Mouse (Mus musculus) hindbrain, embryonic 10.5 days (tissue): ENCODE measurements around the gene Scaf1. TPM values are rescaled to one million over a fixed set of nuclear protein-coding genes. Genes with fewer than 3 reads are reported as not detected.

ENCODE experiments used
- DNase-seq: peaks from one replicate; pipeline ENCODE4 v3.0.0-alpha.2; 2017; ENCODE audit warnings: low spot score
- H3K27ac ChIP-seq: fragments of 300-500 bp; sonication (generic); 2 replicates; pipeline ENCODE4 v1.5.1; 2016; ENCODE audit warnings: mild to moderate bottlenecking, moderate library complexity
- H3K27me3 ChIP-seq: fragments of 300-500 bp; sonication (generic); 2 replicates; pipeline ENCODE4 v1.6.1; 2016; ENCODE audit warnings: mild to moderate bottlenecking; ENCODE audit not compliant: poor library complexity, insufficient read depth, severe bottlenecking
- H3K36me3 ChIP-seq: fragments of 300-500 bp; sonication (generic); 2 replicates; pipeline ENCODE4 v1.6.1; 2016; ENCODE audit warnings: mild to moderate bottlenecking, moderate library complexity
- H3K4me1 ChIP-seq: fragments of 300-500 bp; sonication (generic); replicated peaks from 2 replicates; pipeline ENCODE4 v1.6.1; 2016; ENCODE audit warnings: mild to moderate bottlenecking
- H3K4me3 ChIP-seq: fragments of 300-500 bp; sonication (generic); 2 replicates; pipeline ENCODE4 v1.5.1; 2016; ENCODE audit warnings: mild to moderate bottlenecking, moderate library complexity
- H3K9me3 ChIP-seq: fragments of 300-500 bp; sonication (generic); 2 replicates; pipeline ENCODE4 v1.6.1; 2016; ENCODE audit warnings: mild to moderate bottlenecking, moderate library complexity
- WGBS: fragments of 180-500 bp; shearing (Covaris S2); methylation state at CpG from one replicate; pipeline ENCODE4 v1.1.7; 2016; 5-methylcytosine and 5-hydroxymethylcytosine counted together
- polyA plus RNA-seq: library from polyadenylated mRNA; unstranded; fragments of >200 nt; fragmentation: Nextera tagmentation; extraction: Ambion mirVana; gene quantifications from 2 replicates; pipeline ENCODE4 v1.2.1, GENCODE M21; 2016

Gene Scaf1
- polyA plus RNA-seq, 1 experiment from 2014 or later = 49.9 TPM

GRCm38 (mm10) chr7:45019031-45019571 is 2.9 kb upstream of the Scaf1 start:
- no peaks in the 10 kb centered on the region for H3K9me3 ChIP-seq
- peak overlapping the region; percentile 42; the same call in 1 of the 2 replicates for H3K27ac ChIP-seq
- DNase-seq = no peak
- H3K27me3 ChIP-seq = peaks cover 12% of the 10 kb centered on the region; the same call in 1 of the 2 replicates
- WGBS = 41% methylated on average over 8 of the region's 8 CpGs
- H3K36me3 ChIP-seq = peaks cover under 1% of the 10 kb centered on the region; the same call in 1 of the 2 replicates
- peaks cover 50% of the 10 kb centered on the region for H3K4me1 ChIP-seq
- H3K4me3 ChIP-seq = peak overlapping the region; percentile 14

GRCm38 (mm10) chr7:45017242-45018061 is 1.3 kb upstream of the Scaf1 start, which contains the start of gene Rras:
Gene Rras (plus strand): TSS chr7:45017961.
- peak within 1 kb of the TSS; percentile 91 for H3K27ac ChIP-seq
- peak; percentile 90 for DNase-seq
- H3K9me3 ChIP-seq = no peaks in the 10 kb centered on the region
- peaks cover 12% of the 10 kb centered on the region; the same call in 1 of the 2 replicates for H3K27me3 ChIP-seq
- H3K4me3 ChIP-seq = peak within 1 kb of the TSS; percentile 68
- peaks cover 17% of the 10 kb centered on the region for H3K36me3 ChIP-seq
- peaks cover 60% of the 10 kb centered on the region for H3K4me1 ChIP-seq
- under 1% methylated on average over 36 of the region's 36 CpGs for WGBS

- Histone ChIP-seq H3K4me1 (peaks cover 60% of the 10 kb centered on the region), H3K27me3 (peaks cover 12% of the 10 kb centered on the region; the same call in 1 of the 2 replicates), H3K9me3 (no peaks in the 10 kb centered on the region), H3K27ac (peak overlapping the region; percentile 91), H3K4me3 (peak overlapping the region; percentile 68), H3K36me3 (peaks cover 24% of the 10 kb centered on the region)
- no peak for DNase-seq
- WGBS = 5% methylated on average over 4 of the region's 4 CpGs
Measured at GRCm38 (mm10) chr7:45016761-45017160, 598 bp upstream of the Scaf1 start.

- H3K27ac ChIP-seq = peak overlapping the region; percentile 91
- peaks cover 37% of the 10 kb centered on the region for H3K36me3 ChIP-seq
- DNase-seq = no peak
- peaks cover 12% of the 10 kb centered on the region; the same call in 1 of the 2 replicates for H3K27me3 ChIP-seq
- peaks cover 53% of the 10 kb centered on the region for H3K4me1 ChIP-seq
- H3K9me3 ChIP-seq = no peaks in the 10 kb centered on the region
- H3K4me3 ChIP-seq = peak overlapping the region; percentile 68
- 3% methylated on average over 20 of the region's 20 CpGs for WGBS
Measured at GRCm38 (mm10) chr7:45015344-45015956, 713 bp downstream of the Scaf1 start.

GRCm38 (mm10) chr7:45014096-45014451 is 2.1 kb downstream of the Scaf1 start:
- Histone ChIP-seq H3K27me3 (peaks cover 8% of the 10 kb centered on the region; the same call in 1 of the 2 replicates), H3K27ac (no peak overlapping the region), H3K36me3 (peaks cover 51% of the 10 kb centered on the region), H3K9me3 (no peaks in the 10 kb centered on the region), H3K4me3 (no peak overlapping the region), H3K4me1 (peaks cover 46% of the 10 kb centered on the region)
- WGBS = 95% methylated on average over 3 of the region's 3 CpGs
- no peak for DNase-seq

- Histone ChIP-seq H3K27me3 (0 out of 2 replicates have a peak, but pooled peaks cover 2% of the 10 kb centered on the region), H3K4me1 (peaks cover 41% of the 10 kb centered on the region), H3K9me3 (no peaks in the 10 kb centered on the region), H3K4me3 (peak overlapping the region; percentile 14), H3K27ac (no peak overlapping the region), H3K36me3 (peaks cover 56% of the 10 kb centered on the region)
- WGBS = 94% methylated on average over 16 of the region's 16 CpGs
- no peak for DNase-seq
Measured at GRCm38 (mm10) chr7:45013366-45014095, 2.6 kb downstream of the Scaf1 start.

- no peak for DNase-seq
Measured at GRCm38 (mm10) chr7:45012824-45013223, 3.3 kb downstream of the Scaf1 start.

GRCm38 (mm10) chr7:45012011-45012410 is 4.2 kb downstream of the Scaf1 start:
- no peak overlapping the region for H3K4me3 ChIP-seq
- H3K4me1 ChIP-seq = peaks cover 29% of the 10 kb centered on the region
- H3K9me3 ChIP-seq = no peaks in the 10 kb centered on the region
- WGBS = 98% methylated on average over 6 of the region's 6 CpGs
- peaks cover 71% of the 10 kb centered on the region for H3K36me3 ChIP-seq
- DNase-seq = no peak
- H3K27ac ChIP-seq = no peak overlapping the region
- H3K27me3 ChIP-seq = no peaks in the 10 kb centered on the region

More at GRCm38 (mm10) chr7:45012824-45013223, 3.3 kb downstream of the Scaf1 start:
- Histone ChIP-seq H3K36me3 (peaks cover 63% of the 10 kb centered on the region), H3K4me1 (peaks cover 34% of the 10 kb centered on the region), H3K27me3 (no peaks in the 10 kb centered on the region), H3K4me3 (peak overlapping the region; percentile 14; the same call in 1 of the 2 replicates), H3K9me3 (no peaks in the 10 kb centered on the region), H3K27ac (no peak overlapping the region)
- WGBS = 81% methylated on average over 4 of the region's 4 CpGs

GRCm38 (mm10) chr7:45008411-45008810 is 7.8 kb downstream of the Scaf1 start:
- WGBS = 97% methylated on average over 19 of the region's 19 CpGs
- Histone ChIP-seq H3K9me3 (no peaks in the 10 kb centered on the region), H3K27me3 (no peaks in the 10 kb centered on the region), H3K4me3 (no peak overlapping the region), H3K36me3 (peaks cover 100% of the 10 kb centered on the region), H3K27ac (no peak overlapping the region), H3K4me1 (peaks cover 7% of the 10 kb centered on the region; the same call in 1 of the 2 replicates)
- no peak for DNase-seq

GRCm38 (mm10) chr7:45007846-45008245 is 8.3 kb downstream of the Scaf1 start:
- WGBS = 96% methylated on average over 30 of the region's 30 CpGs

GRCm38 (mm10) chr7:45007141-45007540 is 9.0 kb downstream of the Scaf1 start:
- H3K27me3 ChIP-seq = no peaks in the 10 kb centered on the region
- H3K9me3 ChIP-seq = no peaks in the 10 kb centered on the region
- 96% methylated on average over 29 of the region's 29 CpGs for WGBS
- H3K4me3 ChIP-seq = no peak overlapping the region; the same call in 1 of the 2 replicates
- no peak for DNase-seq
- peaks cover 100% of the 10 kb centered on the region for H3K36me3 ChIP-seq
- no peaks in the 10 kb centered on the region for H3K4me1 ChIP-seq
- no peak overlapping the region for H3K27ac ChIP-seq

More at GRCm38 (mm10) chr7:45007846-45008245, 8.3 kb downstream of the Scaf1 start:
- no peaks in the 10 kb centered on the region for H3K9me3 ChIP-seq
- no peak for DNase-seq
- H3K36me3 ChIP-seq = peaks cover 100% of the 10 kb centered on the region
- H3K4me1 ChIP-seq = peaks cover 2% of the 10 kb centered on the region; the same call in 1 of the 2 replicates
- H3K4me3 ChIP-seq = no peak overlapping the region
- no peaks in the 10 kb centered on the region for H3K27me3 ChIP-seq
- no peak overlapping the region for H3K27ac ChIP-seq

GRCm38 (mm10) chr7:45006503-45006902 is 9.7 kb downstream of the Scaf1 start:
- H3K4me3 ChIP-seq = no peak overlapping the region
- DNase-seq = no peak
- no peak overlapping the region for H3K27ac ChIP-seq
- H3K9me3 ChIP-seq = no peaks in the 10 kb centered on the region
- H3K27me3 ChIP-seq = no peaks in the 10 kb centered on the region
- WGBS = 95% methylated on average over 12 of the region's 12 CpGs
- H3K4me1 ChIP-seq = no peaks in the 10 kb centered on the region
- peaks cover 100% of the 10 kb centered on the region for H3K36me3 ChIP-seq
